Mouse (Mus musculus): ENCODE results near the gene Serpinb1a.

DNA sequence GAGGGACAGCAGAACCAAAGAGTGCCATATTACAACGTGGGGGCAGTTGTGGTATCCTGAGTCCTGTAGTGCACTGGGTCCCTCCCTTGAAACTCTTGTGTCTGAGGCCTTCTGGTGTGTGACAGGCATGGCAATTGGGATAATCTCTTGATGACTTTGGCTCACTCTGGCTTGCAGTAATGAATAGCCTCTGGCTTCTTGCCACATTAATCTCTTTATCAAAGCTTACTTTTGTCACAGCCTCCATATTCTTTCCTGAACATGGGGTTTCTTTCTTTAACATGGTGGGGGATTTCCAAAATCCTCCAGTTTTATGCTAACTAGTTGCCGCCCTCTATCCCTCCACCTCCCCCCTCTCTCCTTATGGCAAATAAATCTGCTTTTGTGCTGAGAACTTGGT is 2.1 kb upstream of the Serpinb1a start:
- no peak for TF ChIP-seq EP300 (IDR thresholded peaks at IDR 0.05; ENCODE audit: low read depth)
- no peak for TF ChIP-seq CTCF (IDR thresholded peaks at IDR 0.05; ENCODE audit: low read depth)

All from heart, postnatal 0 days (tissue).